Comparison of ENCODE assay signal across 19 mouse cellular contexts in genomic region chr4:140115053-140115452, GRCm38 (mm10).
DNase-seq lines count a peak whose midpoint lies in the region; ATAC-seq and TF ChIP-seq lines count a peak whose summit lies in the region.
"Had no signal": no experiment of that assay in that cellular context is flagged by ENCODE, and none has a peak within 500 bp of the region (broad histone marks: within the 10 kb centered on the region; RNA-seq: fewer than 3 reads in every experiment).

No protein-coding gene starts in this region.

- no peak overlapping the region for H3K27ac ChIP-seq in cerebellum, adult 2 months (ENCODE audit: insufficient read depth, low read length)
- no peak overlapping the region for H3K27ac ChIP-seq in kidney, postnatal 0 days
- H3K27ac ChIP-seq in lung, embryonic 14.5 days (ENCODE audit: low read depth) = no peak overlapping the region
- no peak overlapping the region for H3K27ac ChIP-seq in cortical plate, adult 2 months (ENCODE audit: insufficient read depth, low read length)
- H3K27ac ChIP-seq: embryonic facial prominence, embryonic 15.5 days; forebrain, embryonic 10.5 days; heart, embryonic 10.5 days; lung, embryonic 15.5 days had no signal

- H3K9ac ChIP-seq in kidney, postnatal 0 days (ENCODE audit: low read depth, low read length) = no peak overlapping the region
- no peak overlapping the region for H3K9ac ChIP-seq in lung, embryonic 14.5 days
- H3K9ac ChIP-seq: embryonic facial prominence, embryonic 15.5 days; lung, embryonic 15.5 days had no signal

- DNase-seq in cerebellum, adult 2 months = no peak
- DNase-seq in cerebellum, adult 11-12 months = no peak
- no peak for DNase-seq in kidney, postnatal 0 days (ENCODE audit: low spot score)
- no peak for DNase-seq in kidney, adult 11 months
- DNase-seq in lung, embryonic 14.5 days = no peak
- DNase-seq in lung, postnatal 36 days = no peak
- no peak for DNase-seq in heart, adult 9 months (ENCODE audit: low spot score in 2 of 2)
- DNase-seq: adrenal gland, postnatal 14 days; cerebellum, adult 9-10 months; gastrocnemius, postnatal 25 days; heart, postnatal 10 days; kidney, adult 9 months; thymus, postnatal 36 days had no signal

- peaks cover 34% of the 10 kb centered on the region for H3K4me1 ChIP-seq in cerebellum, adult 2 months (ENCODE audit: control insufficient read depth, insufficient read depth, low read length)
- H3K4me1 ChIP-seq in kidney, postnatal 0 days (replicated peaks; ENCODE audit: insufficient read depth, low read length) = no peaks in the 10 kb centered on the region
- H3K4me1 ChIP-seq in lung, embryonic 14.5 days (ENCODE audit: insufficient read depth) = no peaks in the 10 kb centered on the region
- H3K4me1 ChIP-seq in cortical plate, adult 2 months (ENCODE audit: control insufficient read depth, insufficient read depth, low read length) = 0 out of 2 replicates have a peak, but pooled peaks cover 2% of the 10 kb centered on the region
- H3K4me1 ChIP-seq: embryonic facial prominence, embryonic 15.5 days; heart, embryonic 10.5 days; lung, embryonic 15.5 days; megakaryocyte, embryonic 14.5 days had no signal

- WGBS in cerebellum, adult 2 months = 96% methylated on average over 6 of the region's 6 CpGs
- 94% methylated on average over 6 of the region's 6 CpGs for WGBS in kidney, postnatal 0 days
- WGBS in lung, embryonic 14.5 days = 89% methylated on average over 6 of the region's 6 CpGs

- TF ChIP-seq CTCF in cerebellum, adult 2 months (IDR thresholded peaks at IDR 0.05; ENCODE audit: borderline replicate concordance, insufficient read depth, low read depth, low read length) = peak; percentile 26; the same call in 1 of the 2 replicates
- TF ChIP-seq CTCF in kidney, postnatal 0 days (IDR thresholded peaks at IDR 0.05; ENCODE audit: low read depth) = peak; percentile 33; the same call in 1 of the 2 replicates
- peak; percentile 44 for TF ChIP-seq CTCF in lung, embryonic 14.5 days (IDR thresholded peaks at IDR 0.05; ENCODE audit: low read depth)
- TF ChIP-seq CTCF in cortical plate, adult 2 months (IDR thresholded peaks at IDR 0.05; ENCODE audit: extremely low read depth, insufficient read depth, low read length) = peak; percentile 24; the same call in 1 of the 2 replicates

- no peaks in the 10 kb centered on the region for H3K36me3 ChIP-seq in kidney, postnatal 0 days (ENCODE audit: insufficient read depth, low read length)
- no peaks in the 10 kb centered on the region for H3K36me3 ChIP-seq in lung, embryonic 14.5 days (ENCODE audit: insufficient read depth)
- H3K36me3 ChIP-seq: embryonic facial prominence, embryonic 15.5 days; forebrain, embryonic 10.5 days; heart, embryonic 10.5 days; lung, embryonic 15.5 days had no signal

- H3K27me3 ChIP-seq in cerebellum, adult 2 months (ENCODE audit: control insufficient read depth, insufficient read depth, low read length) = no peaks in the 10 kb centered on the region
- 0 out of 2 replicates have a peak, but pooled peaks cover 3% of the 10 kb centered on the region for H3K27me3 ChIP-seq in kidney, postnatal 0 days (ENCODE audit: insufficient read depth, low read length)
- H3K27me3 ChIP-seq in lung, embryonic 14.5 days (ENCODE audit: insufficient read depth, low read length) = peaks cover 9% of the 10 kb centered on the region

- no peaks in the 10 kb centered on the region for H3K9me3 ChIP-seq in kidney, postnatal 0 days (replicated peaks; ENCODE audit: low read length)
- H3K9me3 ChIP-seq in lung, embryonic 14.5 days (ENCODE audit: low read depth, low read length) = no peaks in the 10 kb centered on the region
- H3K9me3 ChIP-seq: embryonic facial prominence, embryonic 15.5 days; forebrain, embryonic 10.5 days; lung, embryonic 15.5 days had no signal

- no peak for TF ChIP-seq POLR2A in cerebellum, adult 2 months (IDR thresholded peaks at IDR 0.05; ENCODE audit: borderline replicate concordance, insufficient read depth, low read length)
- no peak for TF ChIP-seq POLR2A in cortical plate, adult 2 months (IDR thresholded peaks at IDR 0.05; ENCODE audit: extremely low read depth, insufficient read depth, low read length)

- H3K4me2 ChIP-seq in kidney, postnatal 0 days (ENCODE audit: low read length) = no peak overlapping the region
- H3K4me2 ChIP-seq in lung, embryonic 14.5 days = no peak overlapping the region
- H3K4me2 ChIP-seq: embryonic facial prominence, embryonic 15.5 days; lung, embryonic 15.5 days had no signal

- ATAC-seq in kidney, postnatal 0 days (replicated peaks; ENCODE audit: low FRiP score, low read depth) = no peak
- ATAC-seq in lung, embryonic 14.5 days (ENCODE audit: insufficient read depth) = no peak

- no peak overlapping the region for H3K4me3 ChIP-seq in cerebellum, adult 2 months (replicated peaks; ENCODE audit: insufficient read depth, low read depth, low read length)
- H3K4me3 ChIP-seq in kidney, postnatal 0 days (replicated peaks; ENCODE audit: low read depth, low read length) = no peak overlapping the region
- H3K4me3 ChIP-seq in lung, embryonic 14.5 days (ENCODE audit: low read depth, low read length) = no peak overlapping the region
- no peak overlapping the region for H3K4me3 ChIP-seq in cortical plate, adult 2 months (ENCODE audit: insufficient read depth, low read length)
- H3K4me3 ChIP-seq: embryonic facial prominence, embryonic 15.5 days; forebrain, embryonic 10.5 days; heart, embryonic 10.5 days; lung, embryonic 15.5 days; megakaryocyte, embryonic 14.5 days had no signal
